In the genomic region with DNA sequence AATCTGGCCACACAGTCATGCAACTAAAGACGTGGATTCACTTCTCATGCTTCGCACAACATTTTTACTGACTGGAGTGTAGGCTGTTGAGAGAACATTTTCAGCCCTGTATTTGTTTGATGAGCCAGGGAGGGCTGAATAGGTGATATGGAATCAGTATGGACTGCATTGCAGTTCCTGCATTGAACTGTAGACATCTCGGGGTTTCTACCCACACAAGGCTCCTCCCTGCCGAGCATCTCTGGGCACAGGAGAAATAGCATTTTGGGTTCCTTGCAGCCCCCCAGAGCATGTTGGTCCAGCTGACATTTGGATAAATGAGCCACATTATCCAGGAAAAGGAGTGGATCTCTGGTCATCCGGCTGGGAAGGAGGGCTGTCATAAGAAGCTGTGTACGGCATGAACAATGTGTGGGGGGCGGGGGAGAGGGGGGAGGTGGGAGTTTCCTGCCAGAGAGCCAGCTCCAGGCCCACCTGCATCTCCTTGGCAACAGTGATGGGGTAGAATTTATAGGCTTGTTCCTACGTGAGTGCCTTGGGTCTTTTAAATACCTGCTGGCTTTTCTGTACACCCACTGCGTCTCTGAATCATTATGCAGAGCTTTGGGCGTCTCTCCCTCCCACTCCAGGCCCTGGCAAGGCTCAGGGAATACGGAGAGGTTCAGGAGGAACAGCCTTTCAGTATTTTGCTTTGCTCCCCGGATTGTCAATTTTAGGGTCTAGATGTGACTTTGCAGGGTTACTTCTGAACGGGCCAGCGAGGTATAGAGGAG, we compare ENCODE assay signal across 8 mouse cellular contexts.
DNase-seq lines count a peak whose midpoint lies in the region.

No protein-coding gene starts in this region.

- intact Hi-C loops in left cerebral cortex, postnatal 4 days (cut with DNase I) = loop anchor here (10.0 kb wide), 1 partner anchor 178 kb away; no protein-coding TSS in a partner anchor
- intact Hi-C loops in left cerebral cortex, postnatal 36 days (cut with DNase I) = loop anchor here (2.0 to 10.0 kb wide), 5 partner anchors 20 to 292 kb away; no protein-coding TSS in a partner anchor

- DNase-seq in left cerebral cortex, adult 11 months (ENCODE audit: low spot score) = peak; percentile 55
- no peak for DNase-seq in left cerebral cortex, postnatal 4 days
- peak; percentile 70 to 80 for DNase-seq in frontal cortex, postnatal 36 days (ENCODE audit: low spot score in 2 of 2)
- peak; percentile 69 to 79 for DNase-seq in left cerebral cortex, postnatal 36 days (ENCODE audit: low spot score in 2 of 2)
- peak; percentile 30 for DNase-seq in right cerebral cortex, postnatal 14 days
- DNase-seq in T-cell, adult 2 months (ENCODE audit: low spot score) = no peak
- no peak for DNase-seq in lung, postnatal 4 days
- DNase-seq in Muller cell, postnatal 12 days (ENCODE audit: inconsistent ontology term) = no peak

Comparison
In these comparisons a context has a peak if more than half of its experiments do, and no peak if none do; other contexts are left out.
1. DNase-seq: peak in left cerebral cortex, adult 11 months (single experiment), frontal cortex, postnatal 36 days (2 of 2), left cerebral cortex, postnatal 36 days (2 of 2) and right cerebral cortex, postnatal 14 days (single experiment); none in left cerebral cortex, postnatal 4 days (single experiment), T-cell, adult 2 months (single experiment), lung, postnatal 4 days (0 of 2) and Muller cell, postnatal 12 days (single experiment).